Mouse (Mus musculus): ENCODE measurements at regions not wholly inside any gene's neighbourhood (a gene's known extent, or its start where the extent isn't known, plus 50 kb on each side); places are given as distances from the start of the nearest gene placed in this dataset.

- DNase-seq: peak; percentile 17 to 24
These were observed 55.1 kb upstream of the 1700008P02Rik start for GRCm38 (mm10) chr3:6675354-6675753.
